Mouse (Mus musculus): ENCODE data around the gene Olfr839-ps1. TPM values are rescaled to one million over a fixed set of nuclear protein-coding genes. Genes with fewer than 3 reads are reported as not detected.

Olfr839-ps1 gene
- not detected for total RNA-seq (2021)

DNA sequence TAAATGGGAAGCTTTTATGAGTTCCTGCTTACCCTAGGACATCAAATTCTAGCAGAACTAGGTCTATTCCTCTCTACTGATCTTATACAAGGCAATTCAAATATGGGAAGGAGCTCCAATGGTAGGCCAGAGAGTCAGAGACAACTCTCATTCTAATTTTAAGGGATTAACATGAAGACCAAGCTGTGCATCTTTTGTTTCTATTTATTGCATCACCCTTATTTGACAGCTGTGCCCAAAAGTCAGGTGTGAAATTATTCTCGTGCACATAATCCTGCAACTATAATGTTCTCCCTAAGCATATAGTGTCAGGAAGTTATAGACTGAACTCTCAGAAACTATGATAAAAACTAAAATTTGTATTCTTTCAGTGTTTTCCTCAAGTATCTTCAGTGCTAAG, at the start of gene Olfr839-ps1:
Olfr839-ps1 (minus strand) TSS at position 101 of the 400 bp plus-strand sequence.
- no peak for DNase-seq

- no peak for DNase-seq
These were observed 41.1 kb downstream of the Olfr839-ps1 start, which contains the start of gene Olfr837 for GRCm38 (mm10) chr9:19136017-19136416. Gene Olfr837, plus strand, starts transcription at chr9:19136317.

DNA sequence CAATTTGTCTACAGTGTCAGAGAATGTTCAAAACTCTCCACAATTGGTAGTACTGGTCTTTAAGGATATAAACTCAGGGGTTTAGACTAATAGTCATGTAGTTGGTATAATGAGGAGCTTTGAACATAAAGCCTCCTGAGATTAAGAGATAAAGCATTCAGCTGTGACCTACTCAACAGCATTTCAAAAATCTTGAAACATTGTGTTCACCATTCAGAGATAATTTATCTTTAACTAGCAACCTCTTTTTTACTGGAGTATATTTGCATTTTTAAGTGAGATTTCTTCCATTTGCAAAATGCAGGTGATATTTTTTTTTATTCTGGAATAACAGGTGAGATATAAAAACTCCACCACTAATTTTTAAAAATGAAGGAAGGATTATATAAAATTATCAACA, 57.0 kb downstream of the Olfr839-ps1 start, which contains the start of gene Olfr836:
Olfr836 (plus strand) TSS at position 301 of the 400 bp plus-strand sequence.
- DNase-seq, result no peak

Other genes with a start within 250 kb of the Olfr839-ps1 start
- not detected for gene Olfr832, start 240.2 kb downstream of the Olfr839-ps1 start, total RNA-seq (2021)
- not detected for gene Olfr834, start 189.3 kb downstream of the Olfr839-ps1 start, total RNA-seq (2021)
- gene Olfr835, start 144.6 kb downstream of the Olfr839-ps1 start, total RNA-seq (2021), result not detected
- gene Olfr836, start 56.9 kb downstream of the Olfr839-ps1 start, total RNA-seq (2021), result under 1 TPM in 1 of 2 experiments, not detected in 1; 0.05 TPM
- gene Olfr837, start 41.0 kb downstream of the Olfr839-ps1 start, total RNA-seq (2021), result not detected
- gene Olfr843, start 74.7 kb upstream of the Olfr839-ps1 start, total RNA-seq (2021), result not detected
- gene Olfr844, start 139.0 kb upstream of the Olfr839-ps1 start, total RNA-seq (2021), result not detected
- gene Olfr845, start 159.1 kb upstream of the Olfr839-ps1 start, total RNA-seq (2021), result not detected
- gene Olfr846, start 186.7 kb upstream of the Olfr839-ps1 start, total RNA-seq (2021), result not detected
- not detected for gene Olfr847, start 201.4 kb upstream of the Olfr839-ps1 start, total RNA-seq (2021)